Mouse (Mus musculus) stomach, postnatal 0 days (tissue): Measurements from ENCODE around the gene 1700016K19Rik.

Experiments used
- CTCF ChIP-seq: IDR thresholded peaks from 2 replicates; pipeline ENCODE4 v1.5.1; 2016; ENCODE audit warnings: antibody characterized with exemption, low read depth, mild to moderate bottlenecking, moderate library complexity
- EP300 ChIP-seq: optimal IDR thresholded peaks from 2 replicates; pipeline ENCODE3; 2016; ENCODE audit warnings: antibody characterized with exemption

- TF ChIP-seq EP300 (no peak), CTCF (no peak)
These were observed 21.7 kb upstream of the 1700016K19Rik start for GRCm38 (mm10) chr11:75978051-75978450.
